Mouse (Mus musculus) T-cell, adult 66 days (primary cell): ENCODE measurements around the gene Tollip. TPM values are rescaled to one million over a fixed set of nuclear protein-coding genes. Genes with fewer than 3 reads are reported as not detected.

Source experiments
- total RNA-seq, 2 experiments: library from RNA; stranded (reverse); gene quantifications; 3 replicates in 1 of 2; 4 replicates in 1 of 2; pipeline ENCODE4 v1.2.4; 2023

Gene Tollip
- 10 to 100 TPM; 54.5 to 59.5 TPM for total RNA-seq

DNA sequence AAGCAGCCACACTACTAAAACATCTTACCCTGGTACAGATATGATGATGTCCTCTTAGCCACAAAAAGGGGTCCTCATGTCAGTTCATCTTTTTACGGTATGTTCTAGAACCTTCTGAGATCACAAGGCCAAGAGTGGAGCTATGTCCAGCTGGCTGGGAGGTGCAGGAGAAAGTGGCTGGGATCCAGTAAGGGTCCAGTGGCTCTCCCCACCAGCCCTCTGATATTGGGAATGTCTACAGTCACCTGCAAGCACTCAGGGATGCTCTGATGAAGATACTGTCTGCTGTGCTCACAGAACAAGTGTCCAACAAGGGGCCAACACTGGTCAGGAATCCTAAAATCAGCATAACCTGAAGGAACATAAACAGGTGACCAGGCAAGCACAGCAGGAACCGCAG lies at the start of gene Tollip:
TSS of gene Tollip (minus strand) at position 101 of the 400 bp plus-strand sequence.

DNA sequence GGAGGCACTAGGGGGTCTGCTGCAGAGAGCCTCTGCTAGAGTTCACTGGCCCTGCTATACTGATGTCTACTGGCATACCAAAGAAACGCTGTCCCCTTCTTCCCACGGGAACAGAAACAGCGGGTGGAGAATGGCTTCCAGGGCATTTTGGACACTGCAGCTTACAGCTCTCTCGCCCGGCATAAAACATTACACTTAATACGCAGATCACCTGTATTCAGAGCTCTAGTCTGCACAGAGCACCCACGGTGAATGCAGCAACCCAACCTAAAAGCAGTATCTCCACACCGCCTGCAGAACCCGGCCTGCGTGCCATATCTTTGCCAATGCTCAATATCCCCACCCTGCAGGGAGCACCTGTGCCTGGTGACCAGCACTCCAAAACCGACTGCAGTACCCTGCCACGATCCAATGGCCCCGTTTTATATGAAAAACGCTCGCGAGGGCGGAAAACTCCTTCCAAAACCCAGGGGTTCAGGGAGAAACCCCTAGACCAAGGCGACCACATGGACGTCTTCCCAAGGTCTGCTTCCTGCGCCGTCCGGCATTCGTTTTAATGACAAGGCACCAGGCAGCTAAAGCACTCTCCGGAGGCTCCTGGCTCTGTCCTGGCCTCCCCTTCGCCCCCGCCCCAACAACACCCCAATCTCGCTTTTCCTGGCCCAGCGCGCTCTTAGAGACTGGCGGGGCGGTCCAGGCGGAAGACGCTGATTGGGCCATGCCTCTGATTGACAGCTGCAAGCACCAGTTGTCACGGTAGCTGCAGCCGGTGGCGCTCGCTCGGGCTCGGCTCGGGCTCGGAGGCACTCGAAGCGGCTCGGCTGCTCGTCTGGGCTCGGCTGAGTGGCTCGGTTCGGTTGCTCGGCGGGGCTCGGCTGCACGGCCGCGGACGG lies 30.8 kb upstream of the Tollip start, which contains the start of gene Brsk2:
TSS of gene Brsk2 (plus strand) at position 846 of the 893 bp plus-strand sequence.

DNA sequence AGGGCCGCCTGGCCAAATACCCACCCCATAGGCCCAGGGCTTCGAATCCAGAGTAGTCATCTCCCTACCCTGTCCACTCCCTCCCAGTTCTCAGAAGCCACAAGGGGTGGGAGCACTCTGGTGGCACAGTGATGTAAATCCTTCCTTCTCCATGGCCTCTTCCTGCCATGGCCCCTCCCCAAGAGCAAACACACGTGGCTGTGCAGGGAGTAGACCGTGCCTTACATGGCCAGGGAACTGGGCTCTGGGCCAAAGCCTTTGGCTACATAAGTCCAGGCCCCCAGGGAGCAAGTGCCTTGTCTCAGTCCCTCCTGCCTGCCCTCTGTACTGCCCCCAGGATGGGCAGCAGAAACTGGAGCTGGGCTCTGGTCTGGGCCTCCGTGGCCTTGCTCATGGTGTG lies 79.5 kb downstream of the Tollip start, which contains the start of gene Muc5b:
TSS of gene Muc5b (plus strand) at position 292 of the 400 bp plus-strand sequence.

Other genes starting within 250 kb of the Tollip start
- gene Muc2, start 228.2 kb downstream of the Tollip start, total RNA-seq, result not detected
- gene Muc5ac, start 129.5 kb downstream of the Tollip start, total RNA-seq, result not detected
- not detected for gene Muc5b, start 79.4 kb downstream of the Tollip start, total RNA-seq
- not detected for gene Brsk2, start 31.2 kb upstream of the Tollip start, total RNA-seq
- 10 to 100 TPM; 51.1 to 64.6 TPM for gene Mob2, start 142.6 kb upstream of the Tollip start, total RNA-seq
- 1 to 10 TPM in 1 of 2 experiments, under 1 TPM in 1; 0.44 to 1.4 TPM for gene Dusp8, start 177.3 kb upstream of the Tollip start, total RNA-seq
- not detected for gene Gm45618, start 202.2 kb upstream of the Tollip start, total RNA-seq
- not detected for gene Gm39115, start 217.5 kb upstream of the Tollip start, total RNA-seq
- not detected for gene Gm45337, start 226.1 kb upstream of the Tollip start, total RNA-seq
- gene Gm29735, start 238.6 kb upstream of the Tollip start, total RNA-seq, result not detected
- gene Gm4553, start 247.2 kb upstream of the Tollip start, total RNA-seq, result not detected